Mouse (Mus musculus) heart, postnatal 14 days (tissue): ENCODE measurements at regions not wholly inside any gene's neighbourhood (a gene's known extent, or its start where the extent isn't known, plus 50 kb on each side); places are given as distances from the start of the nearest gene placed in this dataset.
"Not testable (repeated sequence)": the region's sequence is repeated elsewhere in the genome, so short reads cannot be mapped to it uniquely, and the experiment has no call there.

Experiments
- DNase-seq, 2 experiments: peaks; one replicate each; pipeline ENCODE4 v3.0.0; 2021 to 2022
- intact Hi-C: fragments of 180-260 bp; cut with DNase I; formaldehyde crosslinking; loops from one replicate; pipeline ENCODE4 v1.15.1; 2025

- intact Hi-C loops, result no loop called here
Measured at GRCm38 (mm10) chr17:50395669-50396068, 102.2 kb upstream of the Dazl start.

GRCm38 (mm10) chr17:50397324-50397723, 103.9 kb upstream of the Dazl start:
- DNase-seq, result no peak
- intact Hi-C loops, result no loop called here

More at GRCm38 (mm10) chr17:50395669-50396068, 102.2 kb upstream of the Dazl start:
- no peak for DNase-seq

DNA sequence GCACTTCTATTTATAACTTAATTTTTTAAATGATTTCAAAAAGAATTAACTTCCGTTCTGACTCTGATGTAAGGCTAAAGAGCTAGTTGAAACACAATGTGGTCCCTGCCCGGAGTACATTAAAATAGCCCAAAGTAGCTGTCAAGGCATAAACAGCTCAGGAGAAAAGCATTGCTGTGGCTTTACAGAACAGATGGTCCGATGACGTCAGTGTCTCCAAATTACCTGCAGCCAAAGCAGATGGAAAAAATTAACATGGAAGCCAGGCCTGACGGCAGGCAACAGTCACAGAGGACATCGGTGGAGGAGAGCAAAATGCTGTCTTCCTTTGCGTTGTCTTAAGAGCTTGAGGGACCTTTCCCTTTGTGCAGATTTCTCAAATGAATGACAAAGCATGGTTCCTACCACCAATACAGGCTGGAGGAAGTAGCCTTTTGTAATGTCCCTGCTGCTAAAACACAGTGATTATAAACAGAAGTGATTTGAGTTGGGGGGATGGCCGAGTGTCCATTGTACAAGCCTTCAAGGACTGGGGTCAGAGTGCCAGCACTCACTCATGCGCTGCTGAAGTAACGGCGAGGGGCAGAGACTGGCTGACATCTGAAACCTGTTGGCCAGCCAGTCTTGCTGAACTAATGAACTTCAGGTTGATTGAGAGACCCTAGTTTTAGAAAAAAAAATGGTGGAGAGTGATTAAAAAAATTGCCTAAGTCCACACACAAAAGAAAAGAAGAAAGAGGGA, 101.8 kb upstream of the Plcl2 start:
- intact Hi-C loops, result no loop called here
- no peak for DNase-seq

DNA sequence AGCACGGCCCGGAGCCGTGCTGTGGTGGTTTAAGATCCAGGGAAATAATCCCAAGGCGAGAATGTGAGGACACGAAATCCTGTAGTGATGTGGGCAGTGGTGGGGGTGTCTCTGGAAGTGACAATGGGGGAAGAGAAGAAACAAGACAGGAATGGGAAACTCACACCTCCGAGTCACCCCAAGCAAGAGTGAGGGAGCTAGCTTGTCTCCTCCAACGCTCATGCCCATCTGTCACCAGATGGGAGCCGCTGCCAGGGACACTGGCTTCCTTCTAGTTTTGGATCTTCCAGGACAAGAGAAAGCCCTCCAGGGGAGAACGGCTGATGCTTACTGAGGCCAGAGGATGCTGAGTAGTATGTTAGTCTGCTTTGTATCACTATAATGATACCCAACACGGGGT, 100.6 kb upstream of the Plcl2 start:
- DNase-seq, result no peak
- intact Hi-C loops, result no loop called here

DNA sequence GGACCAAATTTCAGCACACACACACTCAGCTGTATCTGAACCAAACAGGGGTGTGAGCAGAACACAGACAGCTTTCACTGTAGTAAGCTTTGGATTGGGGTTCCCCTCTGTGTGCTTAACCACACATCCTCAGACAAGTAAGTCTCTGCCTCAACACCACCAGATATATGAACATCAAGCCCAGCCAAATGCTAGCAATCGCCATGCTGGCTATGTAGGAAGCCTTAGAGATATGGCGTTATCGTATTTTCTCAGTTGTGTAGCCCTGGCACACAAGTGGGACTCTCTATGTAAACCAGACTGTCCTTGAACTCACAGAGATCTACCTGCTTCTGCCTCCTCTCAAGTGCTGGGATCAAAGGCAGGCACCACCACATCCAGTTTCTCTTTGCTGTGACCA, 99.9 kb upstream of the Plcl2 start:
- DNase-seq, result no peak
- intact Hi-C loops, result no loop called here

DNA sequence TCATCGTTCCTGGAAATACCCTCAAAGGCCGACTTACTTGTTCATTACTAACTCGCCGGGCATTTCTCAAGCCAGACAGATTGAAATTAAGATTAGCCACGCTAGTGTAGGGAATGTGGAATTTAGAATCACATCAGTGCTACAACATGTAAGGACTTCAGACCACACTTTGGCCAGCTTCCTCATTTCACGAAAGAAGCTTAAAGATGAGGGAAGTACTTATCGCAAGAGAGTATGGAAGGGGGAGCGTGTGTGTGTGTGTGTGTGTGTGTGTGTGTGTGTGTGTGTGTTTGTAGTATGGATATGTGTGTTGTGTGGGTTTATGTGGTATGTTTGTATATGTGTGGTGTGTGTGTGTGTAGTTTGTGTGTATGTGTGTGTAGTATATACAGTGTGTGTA, 99.3 kb upstream of the Plcl2 start:
- DNase-seq, result no peak
- intact Hi-C loops, result no loop called here

GRCm38 (mm10) chr17:50410296-50410695, 98.9 kb upstream of the Plcl2 start:
- intact Hi-C loops, result no loop called here
- no peak for DNase-seq

GRCm38 (mm10) chr17:50412446-50412845, 96.8 kb upstream of the Plcl2 start:
- intact Hi-C loops, result no loop called here

GRCm38 (mm10) chr17:50413916-50414315, 95.3 kb upstream of the Plcl2 start:
- intact Hi-C loops, result no loop called here

More at GRCm38 (mm10) chr17:50412446-50412845, 96.8 kb upstream of the Plcl2 start:
- DNase-seq, result no peak

GRCm38 (mm10) chr17:50415331-50416005, 93.7 kb upstream of the Plcl2 start:
- intact Hi-C loops, result loop anchor here (5.0 kb wide), 1 partner anchor 92 kb away; the partner anchor contains the start of gene Plcl2
- no peak for DNase-seq

More at GRCm38 (mm10) chr17:50413916-50414315, 95.3 kb upstream of the Plcl2 start:
- no peak for DNase-seq

DNA sequence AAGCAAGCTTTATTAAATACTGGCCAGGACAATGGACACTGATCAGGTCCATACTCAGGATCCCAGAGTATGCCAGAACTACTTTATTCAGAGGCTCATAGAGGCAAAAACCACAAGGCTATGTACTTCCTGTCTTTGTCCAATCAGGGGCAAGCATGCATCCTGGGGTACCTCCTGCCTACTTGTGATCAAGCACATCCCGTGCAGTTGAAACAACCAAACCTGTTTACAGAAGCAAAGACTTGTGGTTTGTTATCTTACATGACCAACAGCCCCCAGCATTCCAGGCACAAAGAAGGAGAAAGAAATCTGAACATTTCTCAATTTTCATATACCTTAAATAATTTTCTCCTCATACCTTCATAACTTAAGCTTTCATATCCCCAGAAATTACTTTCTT, 93.1 kb upstream of the Plcl2 start:
- no peak for DNase-seq
- intact Hi-C loops, result loop anchor here (5.0 kb wide), 1 partner anchor 91 kb away; the partner anchor contains the start of gene Plcl2

GRCm38 (mm10) chr17:50416538-50417113, 92.6 kb upstream of the Plcl2 start:
- intact Hi-C loops, result loop anchor here (5.0 kb wide), 1 partner anchor 91 kb away; the partner anchor contains the start of gene Plcl2
- DNase-seq, result no peak

- intact Hi-C loops, result loop anchor here (2.0 to 5.0 kb wide), 2 partner anchors 88 to 376 kb away; partner anchors contain the start of gene Plcl2
- peak; percentile 45 to 62 for DNase-seq
Measured at GRCm38 (mm10) chr17:50418863-50419383, 90.3 kb upstream of the Plcl2 start.

GRCm38 (mm10) chr17:50419551-50419950, 89.7 kb upstream of the Plcl2 start:
- DNase-seq, result not testable (repeated sequence)
- intact Hi-C loops, result loop anchor here (2.0 to 5.0 kb wide), 2 partner anchors 88 to 375 kb away; partner anchors contain the start of gene Plcl2

- DNase-seq, result peak in 1 of 2 experiments; percentile 26
- intact Hi-C loops, result loop anchor here (2.0 to 5.0 kb wide), 3 partner anchors 87 to 375 kb away; partner anchors contain the start of gene Plcl2
Measured at GRCm38 (mm10) chr17:50419966-50420365, 89.2 kb upstream of the Plcl2 start.

- no peak for DNase-seq
- intact Hi-C loops, result loop anchor here (5.0 kb wide), 1 partner anchor 207 kb away; no protein-coding TSS in a partner anchor
Measured at GRCm38 (mm10) chr17:50420690-50421089, 88.5 kb upstream of the Plcl2 start.

DNA sequence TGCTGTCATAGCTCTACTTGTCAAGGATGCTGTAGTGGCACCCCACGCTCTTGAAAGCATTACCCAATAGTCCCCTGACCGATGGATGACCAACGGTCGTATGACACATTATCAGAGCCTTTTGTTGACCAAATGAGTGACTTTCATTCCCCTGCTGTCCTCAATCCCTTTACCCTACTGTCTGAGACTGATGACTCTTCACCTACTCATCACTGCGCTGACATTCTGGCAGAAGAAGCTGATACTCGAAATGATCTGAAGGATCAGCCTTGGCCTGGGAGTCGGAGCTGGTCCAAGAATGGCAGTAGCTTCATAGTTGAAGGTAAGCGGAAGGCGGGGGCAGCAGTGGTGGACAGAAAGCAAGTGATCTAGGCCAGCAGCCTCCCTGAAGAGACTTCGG, 87.7 kb upstream of the Plcl2 start:
- DNase-seq, result no peak
- intact Hi-C loops, result loop anchor here (5.0 kb wide), 1 partner anchor 206 kb away; no protein-coding TSS in a partner anchor

DNA sequence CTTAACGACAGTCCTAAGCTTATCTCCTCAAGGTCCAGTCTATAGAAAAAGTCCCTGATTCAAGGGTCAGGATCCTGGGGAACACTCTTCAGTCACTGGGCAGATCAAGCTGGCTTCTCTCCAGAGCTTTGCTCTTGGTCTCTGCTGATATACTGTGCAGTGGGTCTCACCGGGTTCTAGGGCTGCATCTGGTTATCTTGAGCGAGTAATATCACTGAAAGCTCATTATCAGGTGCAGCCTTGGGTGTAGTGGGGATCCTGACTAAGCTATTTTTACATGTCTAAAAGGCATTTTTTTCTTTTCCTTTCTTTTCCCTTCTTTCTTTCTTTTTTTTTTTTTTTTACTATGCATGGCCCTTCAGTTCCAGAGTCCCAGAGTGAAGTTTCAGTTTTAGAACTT, 84.1 kb upstream of the Plcl2 start:
- no peak for DNase-seq
- intact Hi-C loops, result no loop called here

- intact Hi-C loops, result no loop called here
- DNase-seq, result no peak
Measured at GRCm38 (mm10) chr17:50425531-50425930, 83.7 kb upstream of the Plcl2 start.

- DNase-seq, result no peak
- intact Hi-C loops, result no loop called here
Measured at GRCm38 (mm10) chr17:50426146-50426545, 83.1 kb upstream of the Plcl2 start.
